Mouse (Mus musculus) heart, embryonic 11.5 days (tissue): ENCODE measurements around the gene Tmem88b. TPM values are rescaled to one million over a fixed set of nuclear protein-coding genes. Genes with fewer than 3 reads are reported as not detected.
"Not testable (repeated sequence)": the region's sequence is repeated elsewhere in the genome, so short reads cannot be mapped to it uniquely, and the experiment has no call there.

Experiments
- ATAC-seq: fragments of 200-750 bp; cut with Nextera tagmentation; replicated peaks from 2 replicates; pipeline ENCODE4 v1.8.0; 2017; ENCODE audit warnings: moderate library complexity; ENCODE audit not compliant: insufficient number of reproducible peaks, low FRiP score, low TSS enrichment
- H3K27ac ChIP-seq: fragments of 300-500 bp; sonication (generic); 2 replicates; pipeline ENCODE4 v1.5.1; 2014; ENCODE audit warnings: mild to moderate bottlenecking, low read depth, low read length
- H3K27me3 ChIP-seq: fragments of 300-500 bp; sonication (generic); 2 replicates; pipeline ENCODE4 v1.6.1; 2014; ENCODE audit warnings: mild to moderate bottlenecking, low read length, mixed read lengths; ENCODE audit not compliant: control insufficient read depth, insufficient read depth
- H3K36me3 ChIP-seq: fragments of 300-500 bp; sonication (generic); 2 replicates; pipeline ENCODE4 v1.6.1; 2014; ENCODE audit warnings: mild to moderate bottlenecking, low read length, moderate library complexity, mixed read lengths; ENCODE audit not compliant: control insufficient read depth, insufficient read depth
- H3K4me1 ChIP-seq: fragments of 300-500 bp; sonication (generic); 2 replicates; pipeline ENCODE4 v1.6.1; 2014; ENCODE audit warnings: low read length; ENCODE audit not compliant: control insufficient read depth, insufficient read depth
- H3K4me2 ChIP-seq: fragments of 300-500 bp; sonication (generic); 2 replicates; pipeline ENCODE4 v1.6.1; 2014; ENCODE audit warnings: mild to moderate bottlenecking, moderate library complexity
- H3K4me3 ChIP-seq: fragments of 300-500 bp; sonication (generic); 2 replicates; pipeline ENCODE4 v1.5.1; 2014; ENCODE audit warnings: low read depth, low read length
- H3K9ac ChIP-seq: fragments of 300-500 bp; sonication (generic); 2 replicates; pipeline ENCODE4 v1.6.1; 2014; ENCODE audit warnings: mild to moderate bottlenecking, low read depth, low read length, moderate library complexity
- H3K9me3 ChIP-seq: fragments of 300-500 bp; sonication (generic); replicated peaks from 2 replicates; pipeline ENCODE4 v1.6.1; 2016; ENCODE audit warnings: low read length; ENCODE audit not compliant: control insufficient read depth
- WGBS: fragments of 180-500 bp; shearing (Covaris S2); extraction: QIAGEN DNeasy Blood & Tissue Kit; methylation state at CpG from one replicate; pipeline ENCODE4 v1.1.7; 2014; ENCODE audit not compliant: insufficient replicate concordance; 5-methylcytosine and 5-hydroxymethylcytosine counted together
- polyA plus RNA-seq: library from polyadenylated mRNA; unstranded; fragments of >200 nt; fragmentation: Nextera tagmentation; extraction: Ambion mirVana; gene quantifications from 2 replicates; pipeline ENCODE4 v1.2.1, GENCODE M21; 2014

The Tmem88b gene
- polyA plus RNA-seq, 1 experiment from 2014 or later = 3.2 TPM

GRCm38 (mm10) chr4:155793730-155794129 lies 8.1 kb upstream of the Tmem88b start:
- Histone ChIP-seq H3K4me1 (peaks cover 3% of the 10 kb centered on the region; the same call in 1 of the 2 replicates), H3K4me2 (no peak overlapping the region), H3K9me3 (no peaks in the 10 kb centered on the region), H3K27me3 (no peaks in the 10 kb centered on the region), H3K27ac (no peak overlapping the region), H3K9ac (no peak overlapping the region), H3K4me3 (no peak overlapping the region), H3K36me3 (no peaks in the 10 kb centered on the region)
- 54% methylated on average over 2 of the region's 2 CpGs for WGBS
- ATAC-seq = no peak

DNA sequence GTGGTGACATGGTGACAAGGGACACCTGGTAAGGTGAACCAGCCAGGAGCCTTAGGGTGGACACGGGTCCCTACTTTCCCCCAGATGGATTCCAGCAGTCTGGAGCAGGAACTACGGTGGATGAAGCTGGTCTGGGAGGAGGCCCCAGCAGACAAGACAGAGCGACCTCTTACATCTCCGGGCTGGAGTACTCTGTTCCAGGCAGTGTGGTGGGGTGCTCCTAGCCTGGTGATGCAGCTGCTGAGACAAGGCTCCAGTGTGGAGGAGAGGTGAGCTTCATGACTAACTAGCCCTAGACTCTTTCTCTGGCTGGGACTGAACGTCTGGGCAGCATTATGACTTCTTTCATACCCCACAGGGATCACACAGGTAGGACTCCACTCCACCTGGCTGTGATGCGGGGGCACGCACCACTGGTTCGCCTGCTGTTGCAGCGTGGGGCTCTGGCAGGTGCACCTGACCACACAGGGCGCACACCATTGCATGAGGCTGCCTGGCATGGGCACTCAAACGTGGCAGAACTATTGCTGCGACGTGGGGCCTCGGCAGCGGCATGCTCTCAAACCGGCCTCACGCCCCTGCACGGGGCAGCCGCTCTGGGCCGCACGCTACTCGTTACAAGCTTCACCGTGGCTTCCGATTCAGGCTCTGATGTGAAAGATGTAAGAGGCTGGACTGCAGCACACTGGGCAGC lies 5.7 kb upstream of the Tmem88b start:
- H3K9me3 ChIP-seq = no peaks in the 10 kb centered on the region
- H3K27ac ChIP-seq = no peak overlapping the region
- H3K9ac ChIP-seq = no peak overlapping the region
- H3K4me3 ChIP-seq = no peak overlapping the region
- H3K4me1 ChIP-seq = peaks cover 3% of the 10 kb centered on the region; the same call in 1 of the 2 replicates
- no peaks in the 10 kb centered on the region for H3K36me3 ChIP-seq
- no peak overlapping the region for H3K4me2 ChIP-seq
- 63% methylated on average over 24 of the region's 24 CpGs for WGBS
- no peak for ATAC-seq
- no peaks in the 10 kb centered on the region for H3K27me3 ChIP-seq

DNA sequence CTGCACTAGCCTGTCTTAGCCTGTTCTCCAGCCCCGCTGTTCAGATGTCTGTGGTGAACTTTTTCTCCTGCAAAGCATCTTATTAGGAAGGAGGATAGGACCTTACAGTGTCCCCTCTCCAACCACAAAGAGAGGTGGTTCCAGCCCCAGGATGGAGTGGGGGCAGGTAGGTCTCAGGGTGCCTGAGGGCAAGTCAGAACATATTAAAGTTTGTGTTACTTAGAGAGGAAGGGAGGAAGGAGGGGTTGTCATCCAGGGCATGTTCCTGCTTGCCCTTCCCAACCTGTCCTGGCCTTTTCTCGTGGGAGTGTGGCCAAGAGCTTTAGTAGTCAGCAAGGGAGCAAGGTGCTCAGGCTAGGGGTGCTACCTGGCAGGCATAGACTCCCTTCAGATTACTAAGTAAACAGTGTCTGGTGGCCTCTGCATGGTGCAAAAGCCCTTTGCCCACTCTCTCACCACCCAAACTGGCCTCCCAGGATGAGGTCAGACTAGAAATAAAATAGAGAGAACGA lies 5.0 kb upstream of the Tmem88b start:
- no peak overlapping the region for H3K4me3 ChIP-seq
- H3K27ac ChIP-seq = no peak overlapping the region
- no peak for ATAC-seq
- no peaks in the 10 kb centered on the region for H3K27me3 ChIP-seq
- H3K4me1 ChIP-seq = peaks cover 5% of the 10 kb centered on the region; the same call in 1 of the 2 replicates
- no peaks in the 10 kb centered on the region for H3K9me3 ChIP-seq
- H3K9ac ChIP-seq = no peak overlapping the region
- H3K4me2 ChIP-seq = no peak overlapping the region
- no peaks in the 10 kb centered on the region for H3K36me3 ChIP-seq
- WGBS = 58% methylated on average over 3 of the region's 3 CpGs

GRCm38 (mm10) chr4:155790021-155790489 lies 4.4 kb upstream of the Tmem88b start, which contains the start of gene Ankrd65:
Gene Ankrd65, plus strand, starts transcription at chr4:155790439.
- no peaks in the 10 kb centered on the region for H3K27me3 ChIP-seq
- H3K4me2 ChIP-seq = no peak within 1 kb of the TSS
- H3K9ac ChIP-seq = no peak within 1 kb of the TSS
- no peaks in the 10 kb centered on the region for H3K9me3 ChIP-seq
- H3K27ac ChIP-seq = no peak within 1 kb of the TSS
- H3K4me1 ChIP-seq = peaks cover 8% of the 10 kb centered on the region; the same call in 1 of the 2 replicates
- no peak within 1 kb of the TSS for H3K4me3 ChIP-seq
- no peak for ATAC-seq
- no peaks in the 10 kb centered on the region for H3K36me3 ChIP-seq
- WGBS = 78% methylated on average over 3 of the region's 3 CpGs

- H3K9me3 ChIP-seq, H3K4me3 ChIP-seq, H3K9ac ChIP-seq, H3K4me1 ChIP-seq, ATAC-seq, H3K36me3 ChIP-seq, H3K27ac ChIP-seq, H3K4me2 ChIP-seq, H3K27me3 ChIP-seq: not testable (repeated sequence)
- WGBS = 70% methylated on average over 4 of the region's 4 CpGs
Observed at GRCm38 (mm10) chr4:155788833-155789232, 3.2 kb upstream of the Tmem88b start.

GRCm38 (mm10) chr4:155788300-155788699 lies 2.6 kb upstream of the Tmem88b start:
- Histone ChIP-seq H3K4me1 (peaks cover 10% of the 10 kb centered on the region; the same call in 1 of the 2 replicates), H3K9ac (no peak overlapping the region), H3K4me2 (no peak overlapping the region), H3K36me3 (no peaks in the 10 kb centered on the region), H3K4me3 (no peak overlapping the region), H3K27ac (no peak overlapping the region), H3K27me3 (no peaks in the 10 kb centered on the region), H3K9me3 (no peaks in the 10 kb centered on the region)
- WGBS = 61% methylated on average over 3 of the region's 3 CpGs
- ATAC-seq = no peak

DNA sequence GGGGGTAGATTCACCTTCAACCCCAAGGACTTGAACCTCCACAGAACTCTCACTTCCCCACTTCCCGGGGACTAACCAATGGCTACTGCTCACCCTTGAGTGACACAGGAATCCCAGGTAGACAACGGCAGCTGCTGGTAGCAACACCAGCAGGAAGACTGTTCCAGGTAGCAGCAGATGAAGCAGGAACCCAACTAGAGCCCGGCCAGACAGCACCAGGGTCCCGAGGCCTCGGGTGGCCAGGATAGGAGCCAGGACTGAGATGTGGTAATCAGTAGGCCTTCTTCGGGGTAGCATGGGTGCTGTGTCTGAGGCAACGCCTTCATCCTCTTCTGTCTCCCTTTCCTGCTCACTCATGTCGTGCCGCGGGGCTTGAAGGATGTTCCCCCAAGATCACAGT lies 428 bp downstream of the Tmem88b start:
- H3K4me1 ChIP-seq = peaks cover 17% of the 10 kb centered on the region
- no peaks in the 10 kb centered on the region for H3K9me3 ChIP-seq
- no peak for ATAC-seq
- peak overlapping the region; percentile 70 for H3K27ac ChIP-seq
- H3K4me3 ChIP-seq = peak overlapping the region; percentile 57
- peak overlapping the region; percentile 41 for H3K4me2 ChIP-seq
- H3K36me3 ChIP-seq = no peaks in the 10 kb centered on the region
- no peaks in the 10 kb centered on the region for H3K27me3 ChIP-seq
- WGBS = 62% methylated on average over 10 of the region's 10 CpGs
- H3K9ac ChIP-seq = peak overlapping the region; percentile 58

DNA sequence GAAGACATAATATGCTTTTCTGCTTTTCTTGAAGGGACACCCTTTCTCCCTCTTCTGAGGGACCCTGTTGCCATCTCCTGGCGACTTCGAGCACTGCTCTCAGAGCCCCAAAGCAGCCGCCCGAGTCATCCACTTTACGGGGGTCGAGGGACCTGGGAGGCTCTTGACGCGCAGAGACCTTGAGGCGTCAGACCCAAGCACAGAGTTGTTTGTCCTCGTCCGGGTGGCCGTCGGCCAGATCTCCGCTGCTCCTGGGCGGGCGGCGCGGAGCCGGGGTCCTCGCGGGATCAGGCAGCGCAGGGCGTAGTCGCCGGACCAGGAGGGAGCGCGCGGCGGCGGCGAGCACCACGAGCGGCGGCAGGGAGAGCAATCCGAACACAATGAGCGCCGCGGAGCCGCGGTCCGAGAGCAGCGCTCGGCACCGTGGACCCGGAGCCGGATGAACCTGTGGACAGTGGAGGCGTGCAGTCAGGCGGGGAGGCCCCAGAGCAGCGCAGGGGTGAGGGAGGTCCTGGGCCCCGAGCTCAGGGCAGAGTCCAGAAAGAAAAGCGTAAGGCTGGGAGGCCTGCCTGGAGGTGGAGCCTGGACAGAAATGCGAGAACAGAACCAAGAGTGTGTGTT lies 1.5 kb downstream of the Tmem88b start:
- Histone ChIP-seq H3K4me3 (peak overlapping the region; percentile 57), H3K4me1 (peaks cover 20% of the 10 kb centered on the region), H3K9ac (peak overlapping the region; percentile 78), H3K27me3 (no peaks in the 10 kb centered on the region), H3K9me3 (no peaks in the 10 kb centered on the region), H3K27ac (peak overlapping the region; percentile 76), H3K4me2 (peak overlapping the region; percentile 84), H3K36me3 (no peaks in the 10 kb centered on the region)
- WGBS = under 1% methylated on average over 52 of the region's 52 CpGs
- peak; percentile 72 for ATAC-seq
